Mouse (Mus musculus) c-Kit-negative CD71-positive TER-119-positive erythroid progenitor cells, embryonic 14.5 days (primary cell): ENCODE measurements around the gene Myo5a.

Experiments used
- DNase-seq: peaks from one replicate; pipeline ENCODE4 v3.0.0-alpha.2; 2013; ENCODE audit warnings: low read depth, low spot score

Myo5a gene

DNA sequence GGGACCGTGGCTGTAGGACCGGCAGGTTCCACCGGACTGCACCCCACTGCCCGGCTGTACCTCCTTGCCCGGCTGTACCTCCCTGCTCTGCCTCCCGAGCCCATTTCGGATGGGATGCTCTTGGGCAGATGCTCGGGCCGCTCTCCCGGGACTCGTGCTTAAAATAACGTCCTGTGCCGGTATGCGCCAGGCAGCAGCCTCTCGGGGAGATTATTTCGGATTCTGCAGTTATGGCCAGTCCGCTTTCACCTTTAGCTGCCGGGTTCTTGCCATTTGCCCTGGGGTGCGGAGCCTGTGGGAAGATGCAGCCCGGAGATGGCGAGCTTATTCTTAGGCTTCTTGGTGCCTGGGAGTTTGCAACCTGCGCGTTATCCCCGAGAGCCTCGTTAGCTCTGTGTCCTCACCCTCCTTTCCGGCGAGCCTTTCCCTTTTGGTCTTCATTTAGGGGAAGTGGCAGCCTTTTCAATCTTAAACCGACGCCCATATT is 934 bp downstream of the Myo5a start:
- no peak for DNase-seq

DNA sequence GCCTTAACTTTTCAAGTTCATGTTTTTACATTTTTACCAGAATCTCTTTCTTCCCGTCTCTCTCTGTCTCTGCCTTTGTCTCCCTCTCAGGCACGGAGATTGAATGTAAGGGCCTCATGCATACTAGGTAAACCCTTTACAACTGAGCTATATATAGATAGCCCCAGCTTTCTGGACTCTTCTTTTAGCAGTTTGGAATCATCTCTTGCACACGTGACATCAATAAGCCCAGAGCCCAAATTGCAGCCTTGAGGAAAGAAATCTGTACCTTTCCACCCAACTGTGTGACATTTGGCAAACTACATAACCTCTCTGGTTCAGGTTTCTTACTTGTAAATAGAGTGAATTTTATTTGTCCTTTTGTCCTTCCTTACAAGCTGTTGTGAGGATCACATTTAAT is 1.5 kb downstream of the Myo5a start:
- no peak for DNase-seq

DNA sequence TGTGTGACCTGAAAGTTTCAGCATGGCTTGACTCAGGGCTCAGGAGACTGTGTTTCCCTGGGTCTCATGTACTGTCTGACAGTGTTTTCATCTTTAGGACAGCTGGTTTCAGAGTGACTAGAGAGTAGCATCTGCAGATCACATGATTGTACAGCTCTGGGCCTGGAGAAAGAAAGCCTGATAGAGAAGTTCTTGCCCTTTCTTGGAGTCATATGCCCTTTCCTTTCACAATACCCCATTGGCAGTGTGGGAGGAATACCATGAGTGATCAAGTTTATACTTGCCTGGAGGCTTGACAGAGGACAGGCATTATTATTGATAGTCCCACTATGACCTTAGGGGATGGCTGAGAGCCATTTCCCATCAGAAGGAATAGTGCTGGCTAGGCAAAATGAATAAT is 6.4 kb downstream of the Myo5a start:
- no peak for DNase-seq

- no peak for DNase-seq
These were observed 14.5 kb downstream of the Myo5a start for GRCm38 (mm10) chr9:75085242-75085824.

GRCm38 (mm10) chr9:75087823-75088222 is 17.0 kb downstream of the Myo5a start:
- DNase-seq: no peak

GRCm38 (mm10) chr9:75089285-75089684 is 18.5 kb downstream of the Myo5a start:
- DNase-seq: no peak

DNA sequence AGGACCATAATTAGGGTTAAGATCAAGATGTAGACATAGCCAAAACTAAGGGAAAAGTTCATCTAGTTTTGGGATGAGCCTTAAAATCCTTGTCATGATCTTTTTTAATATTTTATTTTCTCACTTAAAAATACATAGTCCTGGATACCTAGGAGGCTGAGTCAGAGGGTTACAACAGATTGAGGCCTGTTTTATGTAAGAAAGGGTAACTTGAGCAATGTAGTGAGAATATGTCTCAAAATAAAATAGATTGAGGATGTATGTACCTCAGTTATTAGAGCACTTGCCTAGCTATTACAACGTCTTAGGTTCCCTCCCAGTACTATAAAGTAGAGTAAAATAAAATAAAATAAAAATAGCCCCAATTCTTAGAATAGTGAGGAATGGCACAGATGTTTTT is 21.3 kb downstream of the Myo5a start:
- no peak for DNase-seq

DNA sequence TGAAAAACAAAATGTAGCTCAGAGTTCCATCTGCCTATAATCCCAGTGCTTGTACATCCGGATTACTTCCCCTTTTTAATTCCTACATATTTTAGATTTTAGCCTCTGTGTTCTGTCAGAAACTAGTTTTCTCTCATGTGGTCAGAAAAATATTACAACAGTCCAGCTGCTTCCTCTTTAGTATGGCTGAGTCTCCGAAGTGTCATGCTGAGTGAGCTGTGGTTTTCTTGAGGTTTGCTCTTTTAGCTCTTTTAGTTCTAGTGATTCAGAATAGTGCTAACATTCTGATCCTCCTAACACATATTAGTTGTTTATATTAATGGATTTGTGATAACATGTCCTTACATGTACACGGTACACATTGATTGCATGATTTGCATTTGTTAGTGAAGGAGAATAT is 23.9 kb downstream of the Myo5a start:
- no peak for DNase-seq

DNA sequence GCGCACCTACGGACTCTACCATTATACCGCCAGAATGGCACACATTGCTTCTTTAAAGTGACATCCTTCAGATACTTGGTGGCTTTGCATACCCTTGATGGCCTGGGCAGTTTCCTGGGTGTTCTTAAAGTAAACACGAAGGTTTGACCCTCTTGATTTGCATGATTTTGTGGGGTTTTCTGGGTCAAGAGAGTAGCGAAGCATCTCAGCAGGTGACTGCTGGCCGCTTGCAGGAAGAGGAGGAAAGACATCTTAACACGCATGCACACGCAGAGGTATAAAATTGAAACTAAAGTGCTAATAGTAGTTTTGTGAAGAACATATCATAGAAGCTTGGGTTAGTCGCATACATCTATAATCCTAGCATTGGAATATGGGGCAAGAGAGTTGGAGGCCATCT is 28.1 kb downstream of the Myo5a start:
- no peak for DNase-seq

- DNase-seq: no peak
These were observed 29.5 kb downstream of the Myo5a start for GRCm38 (mm10) chr9:75100157-75100781.

GRCm38 (mm10) chr9:75102131-75102530 is 31.3 kb downstream of the Myo5a start:
- DNase-seq: no peak

DNA sequence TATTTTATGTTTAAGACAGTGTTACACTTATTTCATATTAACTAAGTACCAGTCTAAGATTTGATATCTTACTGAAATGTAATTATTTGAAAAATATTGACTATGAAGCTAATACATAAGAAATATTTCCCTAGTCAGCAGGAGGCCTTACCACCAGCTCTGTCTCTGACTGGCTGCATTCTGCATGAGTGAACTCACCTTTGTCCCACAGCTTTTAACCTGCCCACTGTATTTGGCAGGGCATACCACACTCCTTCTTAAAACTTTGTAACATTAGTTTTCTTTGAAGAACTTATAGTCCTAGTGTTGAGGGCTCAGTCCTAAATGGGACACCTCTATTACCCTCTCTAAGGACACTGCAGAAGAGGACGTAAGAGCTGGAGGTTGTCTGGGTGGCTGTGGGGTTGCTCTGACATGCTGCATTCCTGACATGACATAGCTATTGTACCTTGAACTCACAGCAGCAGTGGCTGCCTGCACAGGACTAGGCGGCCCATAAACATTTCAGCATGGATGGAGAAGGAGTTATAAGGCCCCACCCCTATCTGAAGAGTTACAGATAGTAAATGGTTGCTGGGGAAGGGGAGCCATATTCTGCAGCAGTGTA is 45.9 kb downstream of the Myo5a start:
- no peak for DNase-seq

DNA sequence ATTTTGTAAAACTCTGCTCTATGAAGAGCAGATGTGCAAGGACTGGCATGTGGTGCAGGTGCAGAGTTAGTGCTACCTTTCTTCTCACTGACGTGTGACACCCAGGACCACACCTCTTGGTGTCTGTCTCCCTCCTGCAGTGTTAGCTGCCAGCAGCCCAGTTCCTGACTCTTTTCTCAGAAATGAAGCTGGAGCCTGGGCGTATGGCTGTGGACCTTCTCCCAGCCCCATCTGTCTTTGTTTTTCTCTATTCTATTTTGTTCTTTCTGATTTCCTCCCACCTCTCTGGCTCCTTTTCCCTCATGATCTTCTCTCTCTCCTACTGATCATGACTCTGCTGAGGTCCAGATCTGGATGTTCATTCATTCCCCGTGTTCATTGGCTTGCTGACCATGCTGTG is 50.3 kb downstream of the Myo5a start:
- DNase-seq: no peak

- no peak for DNase-seq
These were observed 53.4 kb downstream of the Myo5a start for GRCm38 (mm10) chr9:75124201-75124721.

- DNase-seq: no peak
These were observed 59.7 kb downstream of the Myo5a start for GRCm38 (mm10) chr9:75130553-75130952.

DNA sequence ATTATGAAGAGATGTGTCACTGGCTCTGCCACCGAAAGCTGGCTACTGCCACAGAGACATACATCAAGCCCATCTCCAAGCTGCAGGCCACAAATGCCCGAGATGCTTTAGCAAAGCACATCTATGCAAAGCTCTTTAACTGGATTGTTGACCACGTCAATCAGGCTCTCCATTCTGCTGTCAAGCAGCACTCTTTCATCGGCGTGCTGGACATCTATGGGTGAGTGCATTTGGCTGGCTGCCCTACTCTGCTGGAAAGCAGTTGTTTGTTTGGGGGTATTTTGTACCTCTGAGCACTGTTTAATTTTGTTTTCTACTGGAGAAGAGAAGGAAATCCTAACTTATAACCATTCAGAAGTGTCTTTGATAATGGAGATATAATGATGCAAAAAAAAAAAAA is 76.1 kb downstream of the Myo5a start:
- DNase-seq: no peak

DNA sequence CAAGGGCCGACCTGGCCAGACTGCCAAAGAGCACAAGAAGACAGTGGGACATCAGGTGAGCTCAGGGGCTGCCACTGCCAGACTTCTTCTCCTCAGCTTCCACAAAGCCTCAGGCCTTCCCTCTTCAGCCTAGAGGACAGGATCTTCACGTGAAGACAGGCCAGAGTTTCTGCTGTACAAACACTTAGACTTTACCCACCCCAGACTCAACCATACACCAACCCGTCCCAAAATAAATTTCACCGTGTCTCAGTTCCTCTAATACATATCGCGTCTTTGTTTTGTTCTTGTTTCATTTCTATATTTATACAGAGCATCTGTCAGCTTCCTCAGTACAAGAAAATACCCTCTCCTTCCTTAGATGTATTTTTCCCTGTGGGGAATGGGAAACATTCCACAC is 89.7 kb downstream of the Myo5a start:
- no peak for DNase-seq

GRCm38 (mm10) chr9:75163650-75164049 is 92.8 kb downstream of the Myo5a start:
- DNase-seq: no peak

GRCm38 (mm10) chr9:75171721-75172120 is 100.9 kb downstream of the Myo5a start:
- DNase-seq: no peak

DNA sequence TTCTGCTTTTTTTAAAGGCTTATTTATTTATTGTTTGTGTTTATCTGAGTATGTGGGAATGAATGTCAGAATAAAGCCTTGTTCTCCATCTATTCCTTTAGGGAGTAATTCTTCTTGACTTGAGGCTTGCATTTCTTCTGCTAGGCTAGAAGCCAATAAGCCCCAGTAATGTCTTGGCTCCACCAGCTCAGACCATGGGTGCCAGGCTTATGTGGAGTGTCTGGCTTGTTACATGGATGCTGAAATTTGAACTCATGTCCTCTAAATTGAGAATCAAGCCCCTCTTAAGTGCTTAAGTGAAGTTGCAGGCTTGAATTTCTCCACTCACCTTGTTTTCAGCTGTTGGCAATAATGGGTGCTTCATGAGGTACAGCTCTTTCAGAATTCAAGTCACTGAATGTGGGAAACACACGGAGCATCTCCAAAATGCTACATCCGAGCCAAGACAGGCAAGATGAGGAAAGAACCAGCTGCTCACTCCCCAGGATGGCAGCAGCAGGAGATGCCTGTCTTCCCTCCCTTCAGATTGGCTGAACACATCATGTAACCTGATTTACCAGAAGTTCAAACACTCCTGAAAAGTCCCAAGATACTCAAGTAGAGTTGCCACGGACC is 116.9 kb downstream of the Myo5a start:
- no peak for DNase-seq

- DNase-seq: no peak
These were observed 123.0 kb downstream of the Myo5a start for GRCm38 (mm10) chr9:75193858-75194257.

GRCm38 (mm10) chr9:75196335-75196734 is 125.5 kb downstream of the Myo5a start:
- no peak for DNase-seq

GRCm38 (mm10) chr9:75197297-75197696 is 126.5 kb downstream of the Myo5a start:
- no peak for DNase-seq
